Mouse (Mus musculus): ENCODE results near the gene Cul1. TPM values are rescaled to one million over a fixed set of nuclear protein-coding genes. Genes with fewer than 3 reads are reported as not detected.

Gene Cul1
- polyA plus RNA-seq, 1 experiment from 2014 or later = 169 TPM

- Histone ChIP-seq H3K4me2 (replicated peaks; ENCODE audit: low read depth, low read length) (no peak overlapping the region), H3K4me1 (replicated peaks; ENCODE audit: control insufficient read depth, insufficient read depth, low read length) (no peaks in the 10 kb centered on the region), H3K4me3 (ENCODE audit: low read depth, low read length) (no peak overlapping the region), H3K9ac (ENCODE audit: low read depth, low read length) (no peak overlapping the region), H3K36me3 (ENCODE audit: control insufficient read depth, insufficient read depth, low read length) (no peaks in the 10 kb centered on the region), H3K27ac (ENCODE audit: low read depth, low read length) (no peak overlapping the region), H3K9me3 (ENCODE audit: control insufficient read depth, low read length) (no peaks in the 10 kb centered on the region), H3K27me3 (ENCODE audit: control insufficient read depth, insufficient read depth, low read length) (no peaks in the 10 kb centered on the region)
- DNase-seq (ENCODE audit: low spot score) (no peak), ATAC-seq (ENCODE audit: low FRiP score) (no peak)
- 90% methylated on average over 2 of the region's 2 CpGs for WGBS
Observed at GRCm38 (mm10) chr6:47456853-47457252, 3.7 kb downstream of the Cul1 start.

GRCm38 (mm10) chr6:47465400-47465799 lies 12.2 kb downstream of the Cul1 start:
- no peak overlapping the region for H3K4me3 ChIP-seq (ENCODE audit: low read depth, low read length)
- H3K4me1 ChIP-seq (replicated peaks; ENCODE audit: control insufficient read depth, insufficient read depth, low read length) = no peaks in the 10 kb centered on the region
- no peaks in the 10 kb centered on the region; the same call in 1 of the 2 replicates for H3K9me3 ChIP-seq (ENCODE audit: control insufficient read depth, low read length)
- no peaks in the 10 kb centered on the region for H3K27me3 ChIP-seq (ENCODE audit: control insufficient read depth, insufficient read depth, low read length)
- no peak overlapping the region for H3K4me2 ChIP-seq (replicated peaks; ENCODE audit: low read depth, low read length)
- no peaks in the 10 kb centered on the region for H3K36me3 ChIP-seq (ENCODE audit: control insufficient read depth, insufficient read depth, low read length)
- H3K9ac ChIP-seq (ENCODE audit: low read depth, low read length) = no peak overlapping the region
- DNase-seq (ENCODE audit: low spot score) (no peak), ATAC-seq (ENCODE audit: low FRiP score) (no peak)
- WGBS = 80% methylated on average over 2 of the region's 2 CpGs
- no peak overlapping the region for H3K27ac ChIP-seq (ENCODE audit: low read depth, low read length)

- Histone ChIP-seq H3K4me2 (replicated peaks; ENCODE audit: low read depth, low read length) (no peak overlapping the region), H3K36me3 (ENCODE audit: control insufficient read depth, insufficient read depth, low read length) (no peaks in the 10 kb centered on the region), H3K9ac (ENCODE audit: low read depth, low read length) (no peak overlapping the region), H3K4me1 (replicated peaks; ENCODE audit: control insufficient read depth, insufficient read depth, low read length) (no peaks in the 10 kb centered on the region), H3K4me3 (ENCODE audit: low read depth, low read length) (no peak overlapping the region), H3K9me3 (ENCODE audit: control insufficient read depth, low read length) (no peaks in the 10 kb centered on the region; the same call in 1 of the 2 replicates), H3K27ac (ENCODE audit: low read depth, low read length) (no peak overlapping the region), H3K27me3 (ENCODE audit: control insufficient read depth, insufficient read depth, low read length) (no peaks in the 10 kb centered on the region)
- ATAC-seq (ENCODE audit: low FRiP score) = no peak
- 95% methylated on average over 2 of the region's 2 CpGs for WGBS
- no peak for DNase-seq (ENCODE audit: low spot score)
Observed at GRCm38 (mm10) chr6:47466488-47466887, 13.3 kb downstream of the Cul1 start.

GRCm38 (mm10) chr6:47467058-47467457 lies 13.9 kb downstream of the Cul1 start:
- Histone ChIP-seq H3K4me3 (ENCODE audit: low read depth, low read length) (no peak overlapping the region), H3K27ac (ENCODE audit: low read depth, low read length) (no peak overlapping the region), H3K4me2 (replicated peaks; ENCODE audit: low read depth, low read length) (no peak overlapping the region), H3K36me3 (ENCODE audit: control insufficient read depth, insufficient read depth, low read length) (no peaks in the 10 kb centered on the region), H3K4me1 (replicated peaks; ENCODE audit: control insufficient read depth, insufficient read depth, low read length) (no peaks in the 10 kb centered on the region), H3K9ac (ENCODE audit: low read depth, low read length) (no peak overlapping the region), H3K9me3 (ENCODE audit: control insufficient read depth, low read length) (no peaks in the 10 kb centered on the region; the same call in 1 of the 2 replicates), H3K27me3 (ENCODE audit: control insufficient read depth, insufficient read depth, low read length) (no peaks in the 10 kb centered on the region)
- no peak for DNase-seq (ENCODE audit: low spot score)
- no peak for ATAC-seq (ENCODE audit: low FRiP score)

GRCm38 (mm10) chr6:47469760-47470159 lies 16.6 kb downstream of the Cul1 start:
- no peak for DNase-seq (ENCODE audit: low spot score)
- Histone ChIP-seq H3K36me3 (ENCODE audit: control insufficient read depth, insufficient read depth, low read length) (no peaks in the 10 kb centered on the region), H3K27ac (ENCODE audit: low read depth, low read length) (no peak overlapping the region), H3K9me3 (ENCODE audit: control insufficient read depth, low read length) (no peaks in the 10 kb centered on the region; the same call in 1 of the 2 replicates), H3K4me2 (replicated peaks; ENCODE audit: low read depth, low read length) (no peak overlapping the region), H3K27me3 (ENCODE audit: control insufficient read depth, insufficient read depth, low read length) (no peaks in the 10 kb centered on the region), H3K4me3 (ENCODE audit: low read depth, low read length) (no peak overlapping the region), H3K4me1 (replicated peaks; ENCODE audit: control insufficient read depth, insufficient read depth, low read length) (no peaks in the 10 kb centered on the region), H3K9ac (ENCODE audit: low read depth, low read length) (no peak overlapping the region)
- no peak for ATAC-seq (ENCODE audit: low FRiP score)

GRCm38 (mm10) chr6:47472444-47472843 lies 19.2 kb downstream of the Cul1 start:
- Histone ChIP-seq H3K27me3 (ENCODE audit: control insufficient read depth, insufficient read depth, low read length) (no peaks in the 10 kb centered on the region), H3K36me3 (ENCODE audit: control insufficient read depth, insufficient read depth, low read length) (no peaks in the 10 kb centered on the region), H3K4me1 (replicated peaks; ENCODE audit: control insufficient read depth, insufficient read depth, low read length) (no peaks in the 10 kb centered on the region), H3K4me3 (ENCODE audit: low read depth, low read length) (no peak overlapping the region), H3K27ac (ENCODE audit: low read depth, low read length) (no peak overlapping the region), H3K9ac (ENCODE audit: low read depth, low read length) (no peak overlapping the region), H3K9me3 (ENCODE audit: control insufficient read depth, low read length) (no peaks in the 10 kb centered on the region; the same call in 1 of the 2 replicates), H3K4me2 (replicated peaks; ENCODE audit: low read depth, low read length) (no peak overlapping the region)
- DNase-seq (ENCODE audit: low spot score) = no peak
- no peak for ATAC-seq (ENCODE audit: low FRiP score)

GRCm38 (mm10) chr6:47482027-47482426 lies 28.8 kb downstream of the Cul1 start:
- Histone ChIP-seq H3K36me3 (ENCODE audit: control insufficient read depth, insufficient read depth, low read length) (no peaks in the 10 kb centered on the region), H3K4me1 (replicated peaks; ENCODE audit: control insufficient read depth, insufficient read depth, low read length) (no peaks in the 10 kb centered on the region), H3K27ac (ENCODE audit: low read depth, low read length) (no peak overlapping the region), H3K9me3 (ENCODE audit: control insufficient read depth, low read length) (no peaks in the 10 kb centered on the region), H3K27me3 (ENCODE audit: control insufficient read depth, insufficient read depth, low read length) (no peaks in the 10 kb centered on the region), H3K9ac (ENCODE audit: low read depth, low read length) (no peak overlapping the region), H3K4me3 (ENCODE audit: low read depth, low read length) (no peak overlapping the region), H3K4me2 (replicated peaks; ENCODE audit: low read depth, low read length) (no peak overlapping the region)
- ATAC-seq (ENCODE audit: low FRiP score) (no peak), DNase-seq (ENCODE audit: low spot score) (no peak)
- WGBS = 97% methylated on average over 1 of the region's 1 CpGs

- H3K27ac ChIP-seq (ENCODE audit: low read depth, low read length) = no peak overlapping the region
- no peak overlapping the region for H3K4me2 ChIP-seq (replicated peaks; ENCODE audit: low read depth, low read length)
- ATAC-seq (ENCODE audit: low FRiP score) (no peak), DNase-seq (ENCODE audit: low spot score) (no peak)
- H3K27me3 ChIP-seq (ENCODE audit: control insufficient read depth, insufficient read depth, low read length) = no peaks in the 10 kb centered on the region
- H3K9ac ChIP-seq (ENCODE audit: low read depth, low read length) = no peak overlapping the region
- H3K4me3 ChIP-seq (ENCODE audit: low read depth, low read length) = no peak overlapping the region
- no peaks in the 10 kb centered on the region for H3K9me3 ChIP-seq (ENCODE audit: control insufficient read depth, low read length)
- no peaks in the 10 kb centered on the region for H3K4me1 ChIP-seq (replicated peaks; ENCODE audit: control insufficient read depth, insufficient read depth, low read length)
- WGBS = 93% methylated on average over 4 of the region's 4 CpGs
- no peaks in the 10 kb centered on the region for H3K36me3 ChIP-seq (ENCODE audit: control insufficient read depth, insufficient read depth, low read length)
Observed at GRCm38 (mm10) chr6:47494562-47494961, 41.4 kb downstream of the Cul1 start.

- peaks cover 8% of the 10 kb centered on the region; the same call in 1 of the 2 replicates for H3K36me3 ChIP-seq (ENCODE audit: control insufficient read depth, insufficient read depth, low read length)
- H3K27me3 ChIP-seq (ENCODE audit: control insufficient read depth, insufficient read depth, low read length) = no peaks in the 10 kb centered on the region
- DNase-seq (ENCODE audit: low spot score) (no peak), ATAC-seq (ENCODE audit: low FRiP score) (no peak)
- H3K9me3 ChIP-seq (ENCODE audit: control insufficient read depth, low read length) = no peaks in the 10 kb centered on the region
- H3K4me1 ChIP-seq (replicated peaks; ENCODE audit: control insufficient read depth, insufficient read depth, low read length) = no peaks in the 10 kb centered on the region
- H3K9ac ChIP-seq (ENCODE audit: low read depth, low read length) = no peak overlapping the region
- WGBS = 85% methylated on average over 2 of the region's 2 CpGs
- no peak overlapping the region for H3K27ac ChIP-seq (ENCODE audit: low read depth, low read length)
- H3K4me3 ChIP-seq (ENCODE audit: low read depth, low read length) = no peak overlapping the region
- no peak overlapping the region for H3K4me2 ChIP-seq (replicated peaks; ENCODE audit: low read depth, low read length)
Observed at GRCm38 (mm10) chr6:47520030-47520429, 66.8 kb downstream of the Cul1 start.

Measured in hindbrain, embryonic 11.5 days (tissue).